Mouse (Mus musculus): ENCODE results near the gene Tmbim4. TPM values are rescaled to one million over a fixed set of nuclear protein-coding genes. Genes with fewer than 3 reads are reported as not detected.

Tmbim4 gene
- total RNA-seq, 2 experiments from 2014 or later: 60.3 to 63.5 TPM

- intact Hi-C loops (cut with DNase I): no loop called here
- DNase-seq (ENCODE audit: low spot score in 2 of 2): peak; percentile 69 to 80
Observed at GRCm38 (mm10) chr10:120233655-120234367, 32.4 kb downstream of the Tmbim4 start.

GRCm38 (mm10) chr10:120236855-120237254 lies 35.5 kb downstream of the Tmbim4 start:
- no peak for DNase-seq (ENCODE audit: low spot score in 2 of 2)
- intact Hi-C loops (cut with DNase I): loop anchor here (5.0 kb wide), 1 partner anchor 635 kb away; no protein-coding TSS in a partner anchor

- no peak for DNase-seq (ENCODE audit: low spot score in 2 of 2)
- intact Hi-C loops (cut with DNase I): loop anchor here (5.0 kb wide), 1 partner anchor 634 kb away; no protein-coding TSS in a partner anchor
Observed at GRCm38 (mm10) chr10:120238241-120238640, 36.9 kb downstream of the Tmbim4 start.

- no peak for DNase-seq (ENCODE audit: low spot score in 2 of 2)
- intact Hi-C loops (cut with DNase I): loop anchor here (5.0 kb wide), 1 partner anchor 633 kb away; no protein-coding TSS in a partner anchor
Observed at GRCm38 (mm10) chr10:120239476-120239875, 38.1 kb downstream of the Tmbim4 start.

GRCm38 (mm10) chr10:120242421-120242820 lies 41.0 kb downstream of the Tmbim4 start:
- DNase-seq (ENCODE audit: low spot score in 2 of 2): no peak
- intact Hi-C loops (cut with DNase I): loop anchor here (10.0 kb wide), 1 partner anchor 1012 kb away; no protein-coding TSS in a partner anchor

GRCm38 (mm10) chr10:120245681-120246080 lies 44.3 kb downstream of the Tmbim4 start:
- DNase-seq (ENCODE audit: low spot score in 2 of 2): no peak
- intact Hi-C loops (cut with DNase I): loop anchor here (10.0 kb wide), 1 partner anchor 1009 kb away; no protein-coding TSS in a partner anchor

- intact Hi-C loops (cut with DNase I): loop anchor here (10.0 kb wide), 1 partner anchor 1008 kb away; no protein-coding TSS in a partner anchor
- DNase-seq (ENCODE audit: low spot score in 2 of 2): peak; percentile 50 to 58
Observed at GRCm38 (mm10) chr10:120246994-120247750, 45.8 kb downstream of the Tmbim4 start.

GRCm38 (mm10) chr10:120250911-120251683 lies 49.7 kb downstream of the Tmbim4 start:
- DNase-seq (ENCODE audit: low spot score in 2 of 2): no peak
- intact Hi-C loops (cut with DNase I): loop anchor here (5.0 to 10.0 kb wide), 2 partner anchors 454 to 621 kb away; no protein-coding TSS in a partner anchor

- intact Hi-C loops (cut with DNase I): loop anchor here (5.0 to 10.0 kb wide), 2 partner anchors 453 to 621 kb away; no protein-coding TSS in a partner anchor
- DNase-seq (ENCODE audit: low spot score in 2 of 2): no peak
Observed at GRCm38 (mm10) chr10:120251791-120252190, 50.4 kb downstream of the Tmbim4 start.

- no peak for DNase-seq (ENCODE audit: low spot score in 2 of 2)
Observed at GRCm38 (mm10) chr10:120252800-120253199, 51.4 kb downstream of the Tmbim4 start.

GRCm38 (mm10) chr10:120257231-120257630 lies 55.8 kb downstream of the Tmbim4 start:
- DNase-seq (ENCODE audit: low spot score in 2 of 2): peak; percentile 73 to 76
- intact Hi-C loops (cut with DNase I): loop anchor here (10.0 kb wide), 1 partner anchor 448 kb away; no protein-coding TSS in a partner anchor

More at GRCm38 (mm10) chr10:120252800-120253199, 51.4 kb downstream of the Tmbim4 start:
- intact Hi-C loops (cut with DNase I): loop anchor here (5.0 to 10.0 kb wide), 2 partner anchors 452 to 620 kb away; no protein-coding TSS in a partner anchor

- intact Hi-C loops (cut with DNase I): no loop called here
- DNase-seq (ENCODE audit: low spot score in 2 of 2): no peak
Observed at GRCm38 (mm10) chr10:120267790-120268189, 66.4 kb downstream of the Tmbim4 start.

- DNase-seq (ENCODE audit: low spot score in 2 of 2): no peak
- intact Hi-C loops (cut with DNase I): no loop called here
Observed at GRCm38 (mm10) chr10:120269946-120270345, 68.6 kb downstream of the Tmbim4 start.

- DNase-seq (ENCODE audit: low spot score in 2 of 2): peak; percentile 34 to 35
Observed at GRCm38 (mm10) chr10:120270777-120271176, 69.4 kb downstream of the Tmbim4 start.

GRCm38 (mm10) chr10:120271318-120271717 lies 69.9 kb downstream of the Tmbim4 start:
- DNase-seq (ENCODE audit: low spot score in 2 of 2): no peak
- intact Hi-C loops (cut with DNase I): no loop called here

More at GRCm38 (mm10) chr10:120270777-120271176, 69.4 kb downstream of the Tmbim4 start:
- intact Hi-C loops (cut with DNase I): no loop called here

GRCm38 (mm10) chr10:120271879-120272269 lies 70.5 kb downstream of the Tmbim4 start:
- DNase-seq (ENCODE audit: low spot score in 2 of 2): no peak
- intact Hi-C loops (cut with DNase I): no loop called here

GRCm38 (mm10) chr10:120272270-120272883 lies 71.0 kb downstream of the Tmbim4 start:
- intact Hi-C loops (cut with DNase I): no loop called here
- DNase-seq (ENCODE audit: low spot score in 2 of 2): no peak

GRCm38 (mm10) chr10:120273335-120273734 lies 71.9 kb downstream of the Tmbim4 start:
- intact Hi-C loops (cut with DNase I): no loop called here
- no peak for DNase-seq (ENCODE audit: low spot score in 2 of 2)
